Mouse (Mus musculus): Measurements from ENCODE around the gene Cfap58. TPM values are rescaled to one million over a fixed set of nuclear protein-coding genes. Genes with fewer than 3 reads are reported as not detected.

The Cfap58 gene
- total and polyA plus RNA-seq, 3 experiments = 0.02 to 2.1 (median 1.9) TPM

DNA sequence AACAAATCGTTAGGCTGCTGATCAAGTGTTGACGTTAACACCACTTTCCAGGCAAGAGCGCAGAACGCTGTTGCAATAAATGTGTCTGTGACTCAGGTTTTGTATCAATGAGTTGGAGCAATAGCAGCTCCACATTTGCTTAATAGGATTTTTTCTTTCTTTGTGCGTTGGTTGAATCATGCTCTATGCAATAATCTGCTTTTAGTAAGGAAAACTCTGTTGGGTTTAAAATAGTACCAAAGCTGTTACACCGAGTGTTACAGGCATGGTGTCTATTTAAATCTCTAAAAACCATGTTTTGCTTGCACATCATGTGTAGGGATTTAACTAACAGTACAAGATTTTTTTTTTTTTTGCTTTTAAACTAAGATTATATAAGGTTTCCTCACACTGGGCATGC, 1.9 kb downstream of the Cfap58 start:
- Histone ChIP-seq H3K79me2 (replicated peaks; ENCODE audit: control insufficient read depth, insufficient read depth, low read length) (no peaks in the 10 kb centered on the region), H3K27ac (no peak overlapping the region), H3K4me1 (ENCODE audit: control insufficient read depth, insufficient read depth, low read length) (no peaks in the 10 kb centered on the region), H3K27me3 (ENCODE audit: control insufficient read depth, insufficient read depth, low read length) (peaks cover 1% of the 10 kb centered on the region; the same call in 1 of the 2 replicates), H3K36me3 (ENCODE audit: control insufficient read depth, insufficient read depth, low read length) (no peaks in the 10 kb centered on the region), H3K9ac (ENCODE audit: low read depth, low read length) (no peak overlapping the region), H3K4me3 (no peak overlapping the region)
- intact Hi-C loops (cut with DNase I) = no loop called here
- no peak for TF ChIP-seq EP300 (IDR thresholded peaks at IDR 0.05; ENCODE audit: insufficient read depth, low read depth, low read length)
- TF ChIP-seq POLR2A (IDR thresholded peaks at IDR 0.05; ENCODE audit: insufficient read depth, low read depth, low read length) = no peak
- no peak for TF ChIP-seq CTCF (IDR thresholded peaks at IDR 0.05)
- no peak for DNase-seq
- WGBS = 75% methylated on average over 6 of the region's 6 CpGs

DNA sequence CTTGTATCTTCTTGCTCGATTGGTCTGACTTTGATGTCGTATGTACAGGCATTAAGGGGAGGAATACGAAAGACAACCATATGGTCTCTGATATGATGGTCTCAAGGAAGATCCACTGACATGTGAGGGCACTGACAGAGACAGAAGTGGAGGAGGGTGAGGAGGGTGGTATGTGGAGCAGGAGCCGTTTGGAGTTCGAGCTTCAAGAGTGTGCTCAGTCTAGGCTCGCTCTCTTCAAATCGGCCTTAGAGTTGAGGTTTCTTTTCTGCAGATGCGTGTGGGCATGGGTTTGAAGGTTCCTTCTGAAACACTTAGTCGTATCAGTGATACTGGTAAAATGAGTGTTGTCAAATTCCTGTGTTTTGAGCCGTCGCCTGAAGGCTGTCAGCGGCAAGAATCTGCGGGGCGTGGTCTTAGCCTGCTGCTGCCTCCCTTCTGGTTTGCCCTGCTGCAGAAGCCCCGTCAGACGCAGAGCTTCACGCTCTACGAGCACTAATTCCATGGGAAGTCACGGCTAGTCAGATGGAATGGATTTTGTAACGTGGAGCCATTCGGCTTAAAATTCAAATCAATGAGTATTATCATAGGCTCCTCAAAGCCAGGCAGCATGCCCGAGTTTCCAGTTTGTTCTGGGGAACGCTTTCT, 9.5 kb downstream of the Cfap58 start:
- WGBS = 40% methylated on average over 23 of the region's 23 CpGs
- no peak for DNase-seq
- Histone ChIP-seq H3K27me3 (ENCODE audit: control insufficient read depth, insufficient read depth, low read length) (no peaks in the 10 kb centered on the region), H3K36me3 (ENCODE audit: control insufficient read depth, insufficient read depth, low read length) (no peaks in the 10 kb centered on the region), H3K4me1 (ENCODE audit: control insufficient read depth, insufficient read depth, low read length) (no peaks in the 10 kb centered on the region), H3K79me2 (replicated peaks; ENCODE audit: control insufficient read depth, insufficient read depth, low read length) (no peaks in the 10 kb centered on the region), H3K27ac (no peak overlapping the region), H3K4me3 (no peak overlapping the region), H3K9ac (ENCODE audit: low read depth, low read length) (no peak overlapping the region)
- TF ChIP-seq CTCF (IDR thresholded peaks at IDR 0.05) (no peak), POLR2A (IDR thresholded peaks at IDR 0.05; ENCODE audit: insufficient read depth, low read depth, low read length) (no peak), EP300 (IDR thresholded peaks at IDR 0.05; ENCODE audit: insufficient read depth, low read depth, low read length) (no peak)
- intact Hi-C loops (cut with DNase I) = no loop called here

DNA sequence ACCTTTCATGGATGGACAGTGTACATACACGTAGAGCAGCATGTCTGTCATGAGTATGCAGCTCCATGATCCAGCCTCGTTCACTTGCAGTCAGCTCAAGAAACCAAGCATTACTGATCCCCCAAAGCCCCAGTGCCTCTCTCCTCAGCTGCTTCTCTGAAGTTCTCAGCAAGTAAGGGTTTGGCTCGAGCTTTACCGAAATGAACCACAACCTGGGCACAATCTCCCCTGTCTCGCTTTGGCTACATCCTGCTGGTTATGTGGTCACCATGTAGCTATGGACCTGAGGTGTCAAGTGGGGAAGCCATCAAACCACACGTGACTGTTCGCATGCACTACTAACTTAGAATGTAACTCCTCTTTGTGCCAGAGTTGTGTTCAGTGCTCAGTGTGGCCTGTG, 13.5 kb downstream of the Cfap58 start:
- intact Hi-C loops (cut with DNase I) = no loop called here
- 75% methylated on average over 7 of the region's 7 CpGs for WGBS
- TF ChIP-seq CTCF (IDR thresholded peaks at IDR 0.05) (no peak), EP300 (IDR thresholded peaks at IDR 0.05; ENCODE audit: insufficient read depth, low read depth, low read length) (no peak), POLR2A (IDR thresholded peaks at IDR 0.05; ENCODE audit: insufficient read depth, low read depth, low read length) (no peak)
- Histone ChIP-seq H3K36me3 (ENCODE audit: control insufficient read depth, insufficient read depth, low read length) (no peaks in the 10 kb centered on the region), H3K9ac (ENCODE audit: low read depth, low read length) (no peak overlapping the region), H3K4me1 (ENCODE audit: control insufficient read depth, insufficient read depth, low read length) (no peaks in the 10 kb centered on the region), H3K27me3 (ENCODE audit: control insufficient read depth, insufficient read depth, low read length) (no peaks in the 10 kb centered on the region), H3K4me3 (no peak overlapping the region), H3K79me2 (replicated peaks; ENCODE audit: control insufficient read depth, insufficient read depth, low read length) (no peaks in the 10 kb centered on the region), H3K27ac (no peak overlapping the region)
- no peak for DNase-seq

DNA sequence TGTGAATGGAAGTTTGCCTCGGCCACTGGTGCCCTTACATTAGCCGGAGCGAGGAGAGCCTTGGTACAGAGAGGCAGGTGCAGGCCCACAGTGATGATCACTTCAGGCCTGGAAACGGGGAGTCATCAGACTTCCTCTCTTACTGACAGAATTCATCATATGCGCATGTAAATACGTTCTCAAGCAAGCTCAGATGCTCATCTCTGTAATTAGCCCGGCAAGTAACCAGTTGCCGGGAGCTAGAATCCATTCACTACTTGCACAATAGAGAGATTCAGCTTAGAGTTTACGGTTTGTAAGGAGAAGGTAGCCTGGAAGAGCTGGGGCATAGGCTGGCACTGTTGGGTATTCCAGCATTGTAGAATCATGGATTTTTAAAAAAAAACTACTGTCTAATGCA, 15.7 kb downstream of the Cfap58 start:
- intact Hi-C loops (cut with DNase I) = no loop called here
- H3K9ac ChIP-seq (ENCODE audit: low read depth, low read length) = no peak overlapping the region
- no peak overlapping the region for H3K27ac ChIP-seq
- H3K36me3 ChIP-seq (ENCODE audit: control insufficient read depth, insufficient read depth, low read length) = no peaks in the 10 kb centered on the region
- 88% methylated on average over 9 of the region's 9 CpGs for WGBS
- no peak for DNase-seq
- H3K27me3 ChIP-seq (ENCODE audit: control insufficient read depth, insufficient read depth, low read length) = no peaks in the 10 kb centered on the region
- no peak overlapping the region for H3K4me3 ChIP-seq
- no peaks in the 10 kb centered on the region for H3K79me2 ChIP-seq (replicated peaks; ENCODE audit: control insufficient read depth, insufficient read depth, low read length)
- H3K4me1 ChIP-seq (ENCODE audit: control insufficient read depth, insufficient read depth, low read length) = no peaks in the 10 kb centered on the region
- TF ChIP-seq POLR2A (IDR thresholded peaks at IDR 0.05; ENCODE audit: insufficient read depth, low read depth, low read length) (no peak), CTCF (IDR thresholded peaks at IDR 0.05) (no peak), EP300 (IDR thresholded peaks at IDR 0.05; ENCODE audit: insufficient read depth, low read depth, low read length) (no peak)

DNA sequence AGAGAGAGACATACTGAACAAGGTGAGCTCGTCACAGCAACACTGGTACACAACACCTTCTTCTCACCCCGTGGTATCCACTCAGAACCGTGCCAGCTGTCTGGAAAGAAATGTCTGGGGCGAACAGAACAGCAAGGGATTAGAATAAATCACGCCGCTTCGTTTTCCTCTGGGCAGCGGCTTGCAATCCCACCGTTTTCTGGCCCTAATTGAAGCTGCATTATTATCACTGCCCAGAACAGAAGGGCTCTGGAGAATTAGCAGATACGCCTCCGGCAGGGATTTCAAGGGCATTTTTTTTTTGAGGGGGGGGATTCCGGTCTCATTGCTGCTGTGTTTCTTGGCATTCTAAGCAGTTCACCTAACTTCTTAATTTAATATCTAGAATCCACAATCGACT, 20.7 kb downstream of the Cfap58 start:
- H3K36me3 ChIP-seq (ENCODE audit: control insufficient read depth, insufficient read depth, low read length) = no peaks in the 10 kb centered on the region
- 68% methylated on average over 13 of the region's 13 CpGs for WGBS
- H3K4me3 ChIP-seq = no peak overlapping the region
- H3K27ac ChIP-seq = no peak overlapping the region
- no peaks in the 10 kb centered on the region for H3K4me1 ChIP-seq (ENCODE audit: control insufficient read depth, insufficient read depth, low read length)
- no peaks in the 10 kb centered on the region for H3K27me3 ChIP-seq (ENCODE audit: control insufficient read depth, insufficient read depth, low read length)
- intact Hi-C loops (cut with DNase I) = no loop called here
- no peak overlapping the region for H3K9ac ChIP-seq (ENCODE audit: low read depth, low read length)
- TF ChIP-seq EP300 (IDR thresholded peaks at IDR 0.05; ENCODE audit: insufficient read depth, low read depth, low read length) (no peak), CTCF (IDR thresholded peaks at IDR 0.05) (no peak), POLR2A (IDR thresholded peaks at IDR 0.05; ENCODE audit: insufficient read depth, low read depth, low read length) (no peak)
- no peak for DNase-seq
- H3K79me2 ChIP-seq (replicated peaks; ENCODE audit: control insufficient read depth, insufficient read depth, low read length) = no peaks in the 10 kb centered on the region

DNA sequence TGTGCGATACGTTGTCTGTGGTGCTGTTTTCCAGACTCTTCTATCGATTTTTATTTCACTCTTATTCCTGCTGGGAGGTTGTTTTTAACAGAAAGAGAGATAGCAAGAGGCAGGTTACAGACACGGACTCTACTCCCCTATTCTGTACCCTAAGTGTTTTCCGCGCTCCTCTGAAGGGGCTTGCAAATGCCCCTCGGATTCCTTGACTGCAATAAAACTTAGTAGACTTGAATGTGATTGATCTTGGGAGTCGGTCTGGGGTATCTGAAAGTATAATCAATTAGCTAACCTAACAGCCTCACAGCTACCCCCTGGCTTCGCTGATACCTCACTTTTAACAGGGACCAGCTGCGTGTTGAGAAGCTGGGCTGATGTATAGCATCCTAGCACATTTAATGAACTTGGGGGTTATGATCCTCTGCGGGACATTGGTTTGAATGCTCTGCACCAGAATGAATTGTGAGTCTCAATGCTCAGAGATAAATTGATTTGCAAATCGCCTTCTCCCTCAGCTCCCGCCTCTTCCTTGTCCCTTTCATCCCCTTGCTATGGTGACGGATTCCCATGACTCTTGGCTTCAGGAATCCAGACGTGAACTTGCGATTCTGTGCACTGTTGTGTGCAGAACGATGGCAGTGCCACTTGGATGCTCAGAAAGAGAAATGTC, 31.7 kb downstream of the Cfap58 start:
- WGBS = 71% methylated on average over 17 of the region's 17 CpGs
- no peak for TF ChIP-seq CTCF (IDR thresholded peaks at IDR 0.05)
- H3K9ac ChIP-seq (ENCODE audit: low read depth, low read length) = no peak overlapping the region

More for the DNA sequence above, 31.7 kb downstream of the Cfap58 start:
- Histone ChIP-seq H3K27ac (no peak overlapping the region), H3K4me1 (ENCODE audit: control insufficient read depth, insufficient read depth, low read length) (no peaks in the 10 kb centered on the region), H3K36me3 (ENCODE audit: control insufficient read depth, insufficient read depth, low read length) (no peaks in the 10 kb centered on the region), H3K79me2 (replicated peaks; ENCODE audit: control insufficient read depth, insufficient read depth, low read length) (no peaks in the 10 kb centered on the region), H3K4me3 (no peak overlapping the region), H3K27me3 (ENCODE audit: control insufficient read depth, insufficient read depth, low read length) (no peaks in the 10 kb centered on the region)
- intact Hi-C loops (cut with DNase I) = no loop called here
- no peak for DNase-seq
